13 mouse cellular contexts compared by ENCODE assay signal in the genomic region with DNA sequence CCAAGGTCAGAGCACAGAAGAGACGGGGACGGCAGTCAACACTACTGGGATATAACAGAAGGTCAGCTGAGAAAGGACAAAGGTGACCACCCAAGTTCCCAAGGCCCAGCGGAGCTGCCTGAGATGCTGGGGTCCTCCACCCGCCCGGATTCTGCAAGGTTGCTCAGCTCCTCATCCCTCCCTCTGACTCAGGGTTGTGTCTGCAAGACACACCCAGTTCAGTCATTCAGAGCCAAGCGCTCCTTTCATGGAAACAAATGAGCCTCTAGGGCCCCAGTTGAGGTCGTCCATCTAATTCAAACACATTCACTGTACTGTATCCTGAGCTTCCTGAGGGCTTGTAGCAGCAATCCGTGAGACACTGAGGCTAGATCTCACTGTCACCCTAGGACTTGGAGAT. TPM values are rescaled to one million over a fixed set of nuclear protein-coding genes. Genes with fewer than 3 reads are reported as not detected.
DNase-seq lines count a peak whose midpoint lies in the region; ATAC-seq and TF ChIP-seq lines count a peak whose summit lies in the region.
"Had no signal": no experiment of that assay in that cellular context is flagged by ENCODE, and none has a peak within 500 bp of the region (broad histone marks: within the 10 kb centered on the region; RNA-seq: fewer than 3 reads in every experiment).

No protein-coding gene starts in this region.

- TF ChIP-seq EP300 in lung, postnatal 0 days (IDR thresholded peaks at IDR 0.05): no peak

- no peak overlapping the region for H3K4me3 ChIP-seq in forebrain, embryonic 10.5 days
- no peak overlapping the region for H3K4me3 ChIP-seq in forebrain, embryonic 16.5 days (replicated peaks; ENCODE audit: low read length)
- no peak overlapping the region for H3K4me3 ChIP-seq in lung, embryonic 14.5 days (ENCODE audit: low read depth, low read length)
- no peak overlapping the region for H3K4me3 ChIP-seq in lung, postnatal 0 days (ENCODE audit: low read depth, low read length)
- no peak overlapping the region for H3K4me3 ChIP-seq in limb, embryonic 10.5 days
- no peak overlapping the region for H3K4me3 ChIP-seq in heart, embryonic 11.5 days (ENCODE audit: low read depth, low read length)

- H3K4me2 ChIP-seq in forebrain, embryonic 16.5 days (ENCODE audit: low read length): no peak overlapping the region
- H3K4me2 ChIP-seq in lung, embryonic 14.5 days: peak overlapping the region; percentile 81; the same call in 1 of the 2 replicates
- no peak overlapping the region for H3K4me2 ChIP-seq in lung, postnatal 0 days (replicated peaks; ENCODE audit: low read depth, low read length)
- H3K4me2 ChIP-seq in heart, embryonic 11.5 days: no peak overlapping the region; the same call in 1 of the 2 replicates

- no peak for DNase-seq in forebrain, embryonic 10.5 days (ENCODE audit: extremely low spot score, low spot score)
- DNase-seq in lung, embryonic 14.5 days: no peak
- DNase-seq in lung, postnatal 0 days (ENCODE audit: low spot score): no peak
- DNase-seq in limb, embryonic 10.5 days (ENCODE audit: low spot score): no peak
- DNase-seq in yolk sac, embryonic 10.5 days (ENCODE audit: low spot score): peak; percentile 24
- no peak for DNase-seq in embryo, embryonic 10.5 days (ENCODE audit: low spot score)
- DNase-seq: cerebellum, adult 9-11 months; forebrain, postnatal 0 days; kidney, adult 9 months had no signal

- H3K27ac ChIP-seq in forebrain, embryonic 10.5 days: peak overlapping the region; percentile 89
- no peak overlapping the region for H3K27ac ChIP-seq in forebrain, embryonic 16.5 days (ENCODE audit: low read length)
- peak overlapping the region; percentile 90 for H3K27ac ChIP-seq in lung, embryonic 14.5 days (ENCODE audit: low read depth)
- H3K27ac ChIP-seq in lung, postnatal 0 days (ENCODE audit: low read length): no peak overlapping the region
- H3K27ac ChIP-seq in limb, embryonic 10.5 days: peak overlapping the region; percentile 82; the same call in 1 of the 2 replicates
- H3K27ac ChIP-seq in heart, embryonic 11.5 days (ENCODE audit: low read depth, low read length): no peak overlapping the region; the same call in 1 of the 2 replicates
- H3K27ac ChIP-seq: midbrain, embryonic 15.5 days had no signal

- H3K36me3 ChIP-seq in forebrain, embryonic 10.5 days (replicated peaks): no peaks in the 10 kb centered on the region
- H3K36me3 ChIP-seq in forebrain, embryonic 16.5 days (ENCODE audit: control insufficient read depth, insufficient read depth): no peaks in the 10 kb centered on the region
- H3K36me3 ChIP-seq in lung, embryonic 14.5 days (ENCODE audit: insufficient read depth): no peaks in the 10 kb centered on the region
- H3K36me3 ChIP-seq in lung, postnatal 0 days (ENCODE audit: insufficient read depth, low read length): no peaks in the 10 kb centered on the region
- no peaks in the 10 kb centered on the region for H3K36me3 ChIP-seq in limb, embryonic 10.5 days
- H3K36me3 ChIP-seq in heart, embryonic 11.5 days (ENCODE audit: control insufficient read depth, insufficient read depth, low read length): no peaks in the 10 kb centered on the region
- H3K36me3 ChIP-seq: midbrain, embryonic 15.5 days; neural tube, embryonic 13.5 days had no signal

- peaks cover 37% of the 10 kb centered on the region for H3K4me1 ChIP-seq in forebrain, embryonic 10.5 days
- peaks cover 11% of the 10 kb centered on the region for H3K4me1 ChIP-seq in forebrain, embryonic 16.5 days (replicated peaks; ENCODE audit: control insufficient read depth, insufficient read depth, low read length)
- peaks cover 21% of the 10 kb centered on the region for H3K4me1 ChIP-seq in lung, embryonic 14.5 days (ENCODE audit: insufficient read depth)
- peaks cover 4% of the 10 kb centered on the region; the same call in 1 of the 2 replicates for H3K4me1 ChIP-seq in lung, postnatal 0 days (ENCODE audit: insufficient read depth, low read depth, low read length)
- H3K4me1 ChIP-seq in limb, embryonic 10.5 days: peaks cover 27% of the 10 kb centered on the region
- H3K4me1 ChIP-seq in heart, embryonic 11.5 days (ENCODE audit: control insufficient read depth, insufficient read depth, low read length): peaks cover 21% of the 10 kb centered on the region

- H3K9ac ChIP-seq in forebrain, embryonic 16.5 days (replicated peaks; ENCODE audit: low read depth, low read length): no peak overlapping the region
- no peak overlapping the region for H3K9ac ChIP-seq in lung, embryonic 14.5 days
- no peak overlapping the region for H3K9ac ChIP-seq in lung, postnatal 0 days (replicated peaks; ENCODE audit: low read depth)
- H3K9ac ChIP-seq in heart, embryonic 11.5 days (ENCODE audit: low read depth, low read length): no peak overlapping the region

- H3K27me3 ChIP-seq in forebrain, embryonic 10.5 days (ENCODE audit: poor library complexity, severe bottlenecking): no peaks in the 10 kb centered on the region
- H3K27me3 ChIP-seq in forebrain, embryonic 16.5 days (replicated peaks; ENCODE audit: control insufficient read depth, insufficient read depth, low read length): no peaks in the 10 kb centered on the region
- no peaks in the 10 kb centered on the region for H3K27me3 ChIP-seq in lung, embryonic 14.5 days (ENCODE audit: insufficient read depth, low read length)
- H3K27me3 ChIP-seq in lung, postnatal 0 days (replicated peaks; ENCODE audit: insufficient read depth, low read length): no peaks in the 10 kb centered on the region
- H3K27me3 ChIP-seq in limb, embryonic 10.5 days (ENCODE audit: low read depth, poor library complexity, severe bottlenecking): 0 out of 2 replicates have a peak, but pooled peaks cover 7% of the 10 kb centered on the region
- no peaks in the 10 kb centered on the region for H3K27me3 ChIP-seq in heart, embryonic 11.5 days (ENCODE audit: control insufficient read depth, insufficient read depth, low read length)
- H3K27me3 ChIP-seq: midbrain, embryonic 15.5 days; neural tube, embryonic 13.5 days had no signal

- H3K9me3 ChIP-seq in forebrain, embryonic 10.5 days: peaks cover 6% of the 10 kb centered on the region; the same call in 1 of the 2 replicates
- no peaks in the 10 kb centered on the region for H3K9me3 ChIP-seq in forebrain, embryonic 16.5 days (ENCODE audit: control insufficient read depth, low read length)
- H3K9me3 ChIP-seq in lung, embryonic 14.5 days (ENCODE audit: low read depth, low read length): no peaks in the 10 kb centered on the region
- no peaks in the 10 kb centered on the region for H3K9me3 ChIP-seq in lung, postnatal 0 days (ENCODE audit: low read length)
- H3K9me3 ChIP-seq in limb, embryonic 10.5 days (replicated peaks): no peaks in the 10 kb centered on the region
- H3K9me3 ChIP-seq in heart, embryonic 11.5 days (replicated peaks; ENCODE audit: control insufficient read depth, low read length): no peaks in the 10 kb centered on the region
- H3K9me3 ChIP-seq: midbrain, embryonic 15.5 days had no signal

- WGBS in forebrain, embryonic 10.5 days: 66% methylated on average over 8 of the region's 8 CpGs
- WGBS in forebrain, embryonic 16.5 days: 58% methylated on average over 8 of the region's 8 CpGs
- WGBS in lung, embryonic 14.5 days: 60% methylated on average over 8 of the region's 8 CpGs
- 57% methylated on average over 8 of the region's 8 CpGs for WGBS in lung, postnatal 0 days
- 64% methylated on average over 8 of the region's 8 CpGs for WGBS in limb, embryonic 10.5 days
- WGBS in heart, embryonic 11.5 days (ENCODE audit: insufficient replicate concordance): 70% methylated on average over 8 of the region's 8 CpGs

- TF ChIP-seq CTCF in lung, embryonic 14.5 days (IDR thresholded peaks at IDR 0.05; ENCODE audit: low read depth): no peak
- no peak for TF ChIP-seq CTCF in lung, postnatal 0 days (IDR thresholded peaks at IDR 0.05)

- no peak for ATAC-seq in forebrain, embryonic 16.5 days
- no peak for ATAC-seq in lung, embryonic 14.5 days (ENCODE audit: insufficient read depth)
- ATAC-seq in lung, postnatal 0 days: no peak
- no peak for ATAC-seq in heart, embryonic 11.5 days (replicated peaks; ENCODE audit: insufficient number of reproducible peaks, low FRiP score, low TSS enrichment)
- ATAC-seq: midbrain, embryonic 15.5 days had no signal

RNA-seq across cellular contexts. Expression of gene Tgm2, which starts 8.4 kb away (rescaled TPM):
- polyA plus RNA-seq in forebrain, embryonic 10.5 days (2016; fragmentation: Nextera tagmentation; extraction: Ambion mirVana): 6.3 and 7.2 TPM in 2 replicates
- polyA plus RNA-seq in forebrain, embryonic 16.5 days (2015; fragmentation: Nextera tagmentation; extraction: Ambion mirVana): 5.0 and 7.5 TPM in 2 replicates
- 40.8 and 41.7 TPM in 2 replicates for polyA plus RNA-seq in lung, embryonic 14.5 days (2014; fragmentation: Nextera tagmentation; extraction: Ambion mirVana)
- 97.0 TPM in 2 replicates for polyA plus RNA-seq in lung, postnatal 0 days (2015; fragmentation: Nextera tagmentation; extraction: Ambion mirVana)
- 3.7 and 5.5 TPM in 2 replicates for polyA plus RNA-seq in limb, embryonic 10.5 days (2016; fragmentation: Nextera tagmentation; extraction: Ambion mirVana)
- polyA plus RNA-seq in heart, embryonic 11.5 days (2014; fragmentation: Nextera tagmentation; extraction: Ambion mirVana): 129 and 130 TPM in 2 replicates

Comparison
In these comparisons a context has a peak if more than half of its experiments do, and no peak if none do; other contexts are left out.
1. H3K27ac ChIP-seq: peak in forebrain, embryonic 10.5 days (single experiment), lung, embryonic 14.5 days (single experiment) and limb, embryonic 10.5 days (single experiment); none in forebrain, embryonic 16.5 days (single experiment), lung, postnatal 0 days (single experiment) and heart, embryonic 11.5 days (single experiment).